Mouse (Mus musculus) neural tube, embryonic 14.5 days (tissue): ENCODE data around the gene Fam92b. TPM values are rescaled to one million over a fixed set of nuclear protein-coding genes. Genes with fewer than 3 reads are reported as not detected.

Experiments
- ATAC-seq: fragments of 200-750 bp; cut with Nextera tagmentation; 2 replicates; pipeline ENCODE4 v1.8.0; 2017; ENCODE audit warnings: low read depth, mild to moderate bottlenecking, moderate TSS enrichment, moderate library complexity
- H3K27ac ChIP-seq: fragments of 300-500 bp; sonication (generic); 2 replicates; pipeline ENCODE4 v1.5.1; 2014; ENCODE audit warnings: low read depth, mild to moderate bottlenecking, control low read depth, low read length, moderate library complexity, mixed read lengths
- H3K27me3 ChIP-seq: fragments of 300-500 bp; sonication (generic); 2 replicates; pipeline ENCODE4 v1.6.1; 2014; ENCODE audit warnings: low read length; ENCODE audit not compliant: control insufficient read depth, insufficient read depth
- H3K36me3 ChIP-seq: fragments of 300-500 bp; sonication (generic); 2 replicates; pipeline ENCODE4 v1.6.1; 2014; ENCODE audit warnings: low read length, mixed read lengths; ENCODE audit not compliant: control insufficient read depth, insufficient read depth
- H3K4me1 ChIP-seq: fragments of 300-500 bp; sonication (generic); 2 replicates; pipeline ENCODE4 v1.6.1; 2014; ENCODE audit warnings: low read length; ENCODE audit not compliant: control insufficient read depth, insufficient read depth
- H3K4me2 ChIP-seq: fragments of 300-500 bp; sonication (generic); 2 replicates; pipeline ENCODE4 v1.6.1; 2014; ENCODE audit warnings: mild to moderate bottlenecking, low read depth, low read length, control low read depth
- H3K4me3 ChIP-seq: fragments of 300-500 bp; sonication (generic); 2 replicates; pipeline ENCODE4 v1.5.1; 2014; ENCODE audit warnings: low read depth, low read length, control low read depth, mixed read lengths
- H3K9ac ChIP-seq: fragments of 300-500 bp; sonication (generic); replicated peaks from 2 replicates; pipeline ENCODE4 v1.6.1; 2014; ENCODE audit warnings: low read depth, mild to moderate bottlenecking, control low read depth, low read length, mixed read lengths
- H3K9me3 ChIP-seq: fragments of 300-500 bp; sonication (generic); 2 replicates; pipeline ENCODE4 v1.6.1; 2016; ENCODE audit warnings: low read length; ENCODE audit not compliant: control insufficient read depth
- WGBS: fragments of 180-500 bp; shearing (Covaris S2); extraction: QIAGEN DNeasy Blood & Tissue Kit; methylation state at CpG from one replicate; pipeline ENCODE4 v1.1.7; 2014; 5-methylcytosine and 5-hydroxymethylcytosine counted together
- polyA plus RNA-seq: library from polyadenylated mRNA; unstranded; fragments of >200 nt; fragmentation: Nextera tagmentation; extraction: Ambion mirVana; gene quantifications from 2 replicates; pipeline ENCODE4 v1.2.1, GENCODE M21; 2014

Fam92b gene
- polyA plus RNA-seq, 1 experiment from 2014 or later, result 1.7 TPM

GRCm38 (mm10) chr8:120213229-120213628, 36.0 kb upstream of the Fam92b start:
- Histone ChIP-seq H3K4me3 (no peak overlapping the region), H3K4me1 (peaks cover 16% of the 10 kb centered on the region), H3K4me2 (no peak overlapping the region), H3K9me3 (no peaks in the 10 kb centered on the region), H3K36me3 (no peaks in the 10 kb centered on the region), H3K9ac (no peak overlapping the region), H3K27me3 (no peaks in the 10 kb centered on the region), H3K27ac (no peak overlapping the region)
- WGBS, result 91% methylated on average over 3 of the region's 3 CpGs
- ATAC-seq, result no peak

GRCm38 (mm10) chr8:120212596-120212995, 35.3 kb upstream of the Fam92b start:
- no peak overlapping the region for H3K4me2 ChIP-seq
- 85% methylated on average over 7 of the region's 7 CpGs for WGBS
- no peak for ATAC-seq

DNA sequence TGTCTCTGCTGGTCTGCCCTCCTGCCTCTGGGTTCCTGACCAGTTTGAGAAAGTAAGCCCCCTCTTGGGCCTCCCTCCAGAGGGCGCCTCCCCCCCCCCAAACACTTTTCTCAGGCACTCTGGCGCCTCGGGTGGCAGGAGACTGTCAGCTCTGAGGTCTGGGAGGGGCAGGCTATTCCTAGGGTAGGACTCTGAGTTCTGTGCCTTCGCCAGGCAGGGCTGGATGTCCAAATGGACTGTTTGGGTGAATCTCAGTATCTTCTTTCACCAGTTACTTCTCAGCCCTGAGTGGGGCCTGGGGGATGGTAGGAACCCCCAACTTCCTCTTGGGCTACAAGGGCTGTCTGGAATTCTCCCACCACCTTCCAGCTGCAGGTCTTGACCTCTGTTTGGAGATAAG, 34.1 kb upstream of the Fam92b start:
- H3K4me1 ChIP-seq, result peaks cover 14% of the 10 kb centered on the region
- WGBS, result 21% methylated on average over 4 of the region's 4 CpGs
- no peaks in the 10 kb centered on the region for H3K36me3 ChIP-seq
- no peak overlapping the region for H3K27ac ChIP-seq
- no peak overlapping the region for H3K9ac ChIP-seq
- no peak overlapping the region for H3K4me2 ChIP-seq
- no peak overlapping the region for H3K4me3 ChIP-seq
- H3K27me3 ChIP-seq, result no peaks in the 10 kb centered on the region
- no peaks in the 10 kb centered on the region for H3K9me3 ChIP-seq
- ATAC-seq, result no peak

More at GRCm38 (mm10) chr8:120212596-120212995, 35.3 kb upstream of the Fam92b start:
- H3K4me3 ChIP-seq, result no peak overlapping the region
- H3K36me3 ChIP-seq, result no peaks in the 10 kb centered on the region
- H3K27me3 ChIP-seq, result no peaks in the 10 kb centered on the region
- no peak overlapping the region for H3K9ac ChIP-seq
- peaks cover 20% of the 10 kb centered on the region for H3K4me1 ChIP-seq
- H3K9me3 ChIP-seq, result no peaks in the 10 kb centered on the region
- H3K27ac ChIP-seq, result no peak overlapping the region

DNA sequence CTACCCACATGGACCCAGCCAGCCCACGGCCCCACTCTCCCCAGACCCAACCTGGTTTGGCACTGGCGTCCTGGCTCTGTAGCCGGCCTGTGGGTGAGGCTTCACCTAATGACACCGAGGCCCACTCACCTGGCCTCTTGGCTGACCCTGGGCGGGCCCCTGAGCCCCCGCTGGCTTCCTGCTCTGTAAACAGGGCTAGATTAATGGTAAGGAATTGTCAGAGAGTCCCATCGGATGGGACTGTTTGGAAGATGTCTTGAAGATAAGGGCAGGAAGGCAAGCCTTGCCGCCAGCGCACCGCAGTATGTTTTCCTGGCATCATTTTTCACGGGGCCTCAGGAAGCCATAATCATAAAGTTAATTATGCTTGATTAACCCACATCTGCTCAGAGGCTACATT, 30.8 kb upstream of the Fam92b start:
- no peaks in the 10 kb centered on the region for H3K9me3 ChIP-seq
- WGBS, result 53% methylated on average over 11 of the region's 11 CpGs
- ATAC-seq, result no peak
- H3K4me3 ChIP-seq, result no peak overlapping the region
- no peaks in the 10 kb centered on the region for H3K36me3 ChIP-seq
- H3K27ac ChIP-seq, result no peak overlapping the region
- peaks cover 4% of the 10 kb centered on the region; the same call in 1 of the 2 replicates for H3K4me1 ChIP-seq
- H3K9ac ChIP-seq, result 0 out of 2 replicates have a peak overlapping the region, but pooled peaks have one; percentile 18
- H3K4me2 ChIP-seq, result no peak overlapping the region
- H3K27me3 ChIP-seq, result no peaks in the 10 kb centered on the region

- Histone ChIP-seq H3K4me2 (no peak overlapping the region), H3K9me3 (no peaks in the 10 kb centered on the region), H3K27me3 (no peaks in the 10 kb centered on the region), H3K27ac (no peak overlapping the region), H3K4me3 (no peak overlapping the region), H3K4me1 (peaks cover 4% of the 10 kb centered on the region; the same call in 1 of the 2 replicates), H3K9ac (no peak overlapping the region), H3K36me3 (no peaks in the 10 kb centered on the region)
- ATAC-seq, result no peak
- 91% methylated on average over 8 of the region's 8 CpGs for WGBS
Measured at GRCm38 (mm10) chr8:120207364-120207763, 30.1 kb upstream of the Fam92b start.

- H3K4me1 ChIP-seq, result peaks cover 4% of the 10 kb centered on the region; the same call in 1 of the 2 replicates
- H3K4me3 ChIP-seq, result no peak overlapping the region
- WGBS, result 87% methylated on average over 9 of the region's 9 CpGs
- no peak overlapping the region for H3K27ac ChIP-seq
- H3K4me2 ChIP-seq, result no peak overlapping the region
- no peaks in the 10 kb centered on the region for H3K27me3 ChIP-seq
- H3K9ac ChIP-seq, result no peak overlapping the region
- no peak for ATAC-seq
- H3K36me3 ChIP-seq, result no peaks in the 10 kb centered on the region
- no peaks in the 10 kb centered on the region for H3K9me3 ChIP-seq
Measured at GRCm38 (mm10) chr8:120205916-120206315, 28.6 kb upstream of the Fam92b start.

DNA sequence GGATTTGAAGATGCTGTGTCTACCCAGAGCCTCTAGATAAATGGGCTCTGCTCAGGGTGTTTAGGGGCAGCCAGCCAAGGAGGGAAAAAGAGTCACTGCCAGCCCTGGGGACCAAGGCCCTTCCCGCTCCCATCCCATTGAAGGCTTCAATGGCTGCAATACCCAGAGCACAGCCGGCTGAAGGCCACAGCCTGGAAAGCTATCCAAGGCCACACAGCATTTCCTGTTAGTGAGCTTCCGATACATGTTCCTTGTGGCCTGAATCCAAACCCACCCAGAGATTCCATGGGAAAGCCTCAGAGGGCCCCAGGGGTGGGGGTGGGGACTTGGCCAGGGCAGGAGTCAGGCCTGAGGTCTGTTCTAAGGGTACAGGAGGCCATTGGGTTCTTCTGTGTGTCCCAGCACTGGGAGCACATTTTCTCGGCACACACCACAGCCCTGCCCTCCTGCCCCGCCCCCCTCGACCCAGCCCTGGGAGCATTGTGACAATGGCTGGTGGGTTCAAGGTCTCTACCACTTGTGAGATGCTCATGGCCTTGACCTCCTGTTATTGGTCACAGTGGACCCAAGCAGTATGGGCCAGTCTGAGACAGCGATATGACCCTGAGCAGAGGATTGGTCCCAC, 27.6 kb upstream of the Fam92b start:
- Histone ChIP-seq H3K4me3 (no peak overlapping the region), H3K36me3 (no peaks in the 10 kb centered on the region), H3K4me1 (peaks cover 4% of the 10 kb centered on the region; the same call in 1 of the 2 replicates), H3K4me2 (no peak overlapping the region), H3K9ac (no peak overlapping the region), H3K9me3 (no peaks in the 10 kb centered on the region), H3K27ac (no peak overlapping the region), H3K27me3 (no peaks in the 10 kb centered on the region)
- no peak for ATAC-seq
- WGBS, result 71% methylated on average over 7 of the region's 7 CpGs

DNA sequence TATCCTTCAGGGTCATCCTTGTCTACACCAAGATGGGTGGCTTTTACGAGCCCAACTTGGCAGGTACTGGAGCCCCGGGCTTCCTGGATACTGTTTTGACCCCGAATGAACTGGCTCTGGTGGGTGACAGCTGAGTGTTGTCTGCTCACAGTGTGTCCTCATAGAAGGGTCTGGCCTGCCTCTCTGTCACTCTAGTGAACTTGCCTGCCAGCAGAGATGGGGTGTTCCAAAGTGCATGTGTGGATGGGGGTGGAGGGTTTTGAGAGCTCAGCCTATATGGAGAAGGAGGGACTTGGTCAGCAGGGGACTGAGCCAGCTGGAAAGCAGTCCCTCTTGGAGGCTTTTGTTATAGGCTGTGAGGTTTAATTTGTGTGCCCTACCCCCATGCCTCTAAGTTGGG, 25.3 kb upstream of the Fam92b start:
- WGBS, result 63% methylated on average over 3 of the region's 3 CpGs

DNA sequence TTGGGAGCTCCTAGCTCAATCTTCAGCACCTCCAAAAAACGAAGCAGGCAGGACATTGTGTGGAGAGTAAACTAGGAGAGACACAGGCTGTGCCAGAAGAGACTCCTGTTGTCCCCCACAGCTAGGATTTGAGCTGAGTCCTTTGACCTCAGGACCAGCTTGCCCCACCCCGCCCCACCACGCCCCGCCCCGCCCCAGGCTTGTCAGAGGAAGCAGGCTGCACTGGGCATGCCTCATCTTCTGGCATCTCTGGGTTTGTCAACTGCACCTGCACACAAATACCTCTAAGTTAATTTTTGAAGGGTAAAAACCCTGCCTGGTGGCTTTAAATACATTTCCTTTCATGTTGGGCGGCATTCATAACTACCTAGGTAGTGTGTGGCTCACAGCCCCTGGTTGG, 24.1 kb upstream of the Fam92b start:
- Histone ChIP-seq H3K4me2 (no peak overlapping the region), H3K27ac (no peak overlapping the region), H3K9me3 (no peaks in the 10 kb centered on the region), H3K4me1 (no peaks in the 10 kb centered on the region), H3K36me3 (no peaks in the 10 kb centered on the region), H3K9ac (no peak overlapping the region), H3K27me3 (no peaks in the 10 kb centered on the region), H3K4me3 (no peak overlapping the region)
- no peak for ATAC-seq
- WGBS, result 85% methylated on average over 6 of the region's 6 CpGs

More for the DNA sequence above, 25.3 kb upstream of the Fam92b start:
- Histone ChIP-seq H3K4me2 (no peak overlapping the region), H3K36me3 (no peaks in the 10 kb centered on the region), H3K27ac (no peak overlapping the region), H3K4me3 (no peak overlapping the region), H3K27me3 (no peaks in the 10 kb centered on the region), H3K4me1 (no peaks in the 10 kb centered on the region), H3K9ac (no peak overlapping the region), H3K9me3 (no peaks in the 10 kb centered on the region)
- ATAC-seq, result no peak
